8 mouse cellular contexts compared by ENCODE assay signal in the genomic region with DNA sequence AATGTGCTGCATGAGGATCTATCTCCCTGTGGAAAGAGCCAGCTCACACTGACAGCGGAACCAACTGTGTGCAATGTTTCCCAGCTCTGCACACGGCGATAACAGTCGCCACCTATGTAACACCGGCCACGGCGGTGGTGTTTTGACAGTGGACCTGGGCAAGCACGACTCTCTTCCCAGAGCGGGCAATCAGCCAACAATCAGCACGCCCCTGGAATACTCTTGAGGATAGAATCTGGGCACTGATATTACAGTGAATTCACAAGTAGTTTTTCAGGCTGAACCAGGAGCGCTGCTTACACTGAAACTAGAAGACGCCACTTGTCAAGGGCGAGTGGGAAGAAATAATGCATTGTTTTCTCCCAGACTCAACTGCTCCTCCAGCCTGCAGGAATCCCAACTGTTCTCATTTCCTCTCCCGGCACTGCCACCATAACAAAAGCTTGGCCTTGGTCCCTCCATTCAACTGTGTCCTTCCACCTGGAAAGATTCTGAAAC.
A peak's percentile ranks its signal among the peaks of the same experiment; 100 is the strongest.
DNase-seq lines count a peak whose midpoint lies in the region; ATAC-seq lines count a peak whose summit lies in the region.

No protein-coding gene starts in this region.

- WGBS in forebrain, embryonic 14.5 days, result 31% methylated on average over 14 of the region's 14 CpGs
- 82% methylated on average over 14 of the region's 14 CpGs for WGBS in forebrain, embryonic 10.5 days
- 46% methylated on average over 14 of the region's 14 CpGs for WGBS in hindbrain, embryonic 15.5 days

- no peaks in the 10 kb centered on the region for H3K9me3 ChIP-seq in forebrain, embryonic 14.5 days (replicated peaks; ENCODE audit: control insufficient read depth, low read length)
- no peaks in the 10 kb centered on the region for H3K9me3 ChIP-seq in forebrain, embryonic 10.5 days
- no peaks in the 10 kb centered on the region for H3K9me3 ChIP-seq in hindbrain, embryonic 15.5 days

- peak overlapping the region; percentile 14; the same call in 1 of the 2 replicates for H3K4me2 ChIP-seq in forebrain, embryonic 14.5 days (ENCODE audit: low read length)
- H3K4me2 ChIP-seq in hindbrain, embryonic 15.5 days, result peak overlapping the region; percentile 22; the same call in 1 of the 2 replicates

- H3K27ac ChIP-seq in forebrain, embryonic 14.5 days (ENCODE audit: low read depth, low read length), result 0 out of 2 replicates have a peak overlapping the region, but pooled peaks have one; percentile 9
- H3K27ac ChIP-seq in forebrain, embryonic 10.5 days, result no peak overlapping the region
- H3K27ac ChIP-seq in hindbrain, embryonic 15.5 days (replicated peaks), result no peak overlapping the region; the same call in 1 of the 2 replicates

- DNase-seq in forebrain, embryonic 14.5 days (ENCODE audit: low spot score), result peak; percentile 47
- DNase-seq in forebrain, embryonic 10.5 days (ENCODE audit: extremely low spot score, low spot score), result no peak
- peak; percentile 29 for DNase-seq in urinary bladder, postnatal 14 days (ENCODE audit: low spot score)
- DNase-seq in urinary bladder, adult 2 months (ENCODE audit: low spot score), result no peak
- DNase-seq in lung, postnatal 10 days, result peak; percentile 44
- no peak for DNase-seq in thymus, adult 18-20 months
- no peak for DNase-seq in T-cell, adult 2 months (ENCODE audit: low spot score)

- H3K36me3 ChIP-seq in forebrain, embryonic 14.5 days (ENCODE audit: control insufficient read depth, insufficient read depth, low read length), result no peaks in the 10 kb centered on the region
- H3K36me3 ChIP-seq in forebrain, embryonic 10.5 days (replicated peaks), result no peaks in the 10 kb centered on the region
- no peaks in the 10 kb centered on the region for H3K36me3 ChIP-seq in hindbrain, embryonic 15.5 days

- no peaks in the 10 kb centered on the region for H3K27me3 ChIP-seq in forebrain, embryonic 14.5 days (replicated peaks; ENCODE audit: control insufficient read depth, insufficient read depth, low read length)
- H3K27me3 ChIP-seq in forebrain, embryonic 10.5 days (ENCODE audit: poor library complexity, severe bottlenecking), result no peaks in the 10 kb centered on the region
- no peaks in the 10 kb centered on the region for H3K27me3 ChIP-seq in hindbrain, embryonic 15.5 days

- no peak overlapping the region for H3K9ac ChIP-seq in forebrain, embryonic 14.5 days (ENCODE audit: low read length)
- no peak overlapping the region for H3K9ac ChIP-seq in hindbrain, embryonic 15.5 days

- no peak overlapping the region for H3K4me3 ChIP-seq in forebrain, embryonic 14.5 days (ENCODE audit: low read depth, low read length)
- no peak overlapping the region for H3K4me3 ChIP-seq in forebrain, embryonic 10.5 days
- no peak overlapping the region for H3K4me3 ChIP-seq in hindbrain, embryonic 15.5 days

- peaks cover 14% of the 10 kb centered on the region for H3K4me1 ChIP-seq in forebrain, embryonic 14.5 days (ENCODE audit: control insufficient read depth, insufficient read depth, low read length)
- H3K4me1 ChIP-seq in forebrain, embryonic 10.5 days, result peaks cover 39% of the 10 kb centered on the region
- H3K4me1 ChIP-seq in hindbrain, embryonic 15.5 days (replicated peaks), result peaks cover 22% of the 10 kb centered on the region

- ATAC-seq in forebrain, embryonic 14.5 days, result peak; percentile 34; the same call in 1 of the 2 replicates
- no peak for ATAC-seq in hindbrain, embryonic 15.5 days (ENCODE audit: low FRiP score, low read depth)

Comparison
In these comparisons a context has a peak if more than half of its experiments do, and no peak if none do; other contexts are left out.
1. DNase-seq: peak in forebrain, embryonic 14.5 days (single experiment), urinary bladder, postnatal 14 days (single experiment) and lung, postnatal 10 days (single experiment); none in forebrain, embryonic 10.5 days (single experiment), urinary bladder, adult 2 months (single experiment), thymus, adult 18-20 months (0 of 2) and T-cell, adult 2 months (single experiment).